In the genomic region with DNA sequence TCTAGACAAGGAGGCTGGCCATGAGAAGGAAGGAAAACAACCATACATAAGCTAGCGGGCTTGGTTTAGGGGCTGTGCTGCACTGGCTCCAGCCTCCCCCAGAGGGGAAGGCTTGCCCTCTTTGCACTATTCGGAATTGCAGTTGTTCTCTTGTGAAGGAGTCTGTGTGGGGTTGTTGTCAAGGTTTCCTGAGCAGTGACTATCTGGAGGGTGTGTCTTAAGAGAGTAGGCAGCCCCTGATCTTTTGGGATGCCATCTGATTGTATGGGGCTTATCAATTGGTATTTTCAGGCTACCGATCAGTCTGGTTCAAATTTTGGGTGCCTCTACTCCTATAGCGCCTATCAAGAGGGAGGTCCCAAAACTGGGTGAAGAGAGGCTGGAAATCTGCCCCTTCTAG, we compare ENCODE assay signal across 8 mouse cellular contexts. TPM values are rescaled to one million over a fixed set of nuclear protein-coding genes. Genes with fewer than 3 reads are reported as not detected.
A peak's percentile ranks its signal among the peaks of the same experiment; 100 is the strongest.
DNase-seq lines count a peak whose midpoint lies in the region; ATAC-seq and TF ChIP-seq lines count a peak whose summit lies in the region.

No protein-coding gene starts in this region.

- WGBS in heart, embryonic 16.5 days = 22% methylated on average over 4 of the region's 4 CpGs
- 51% methylated on average over 4 of the region's 4 CpGs for WGBS in forebrain, embryonic 14.5 days
- 10% methylated on average over 4 of the region's 4 CpGs for WGBS in midbrain, embryonic 10.5 days

- peak overlapping the region; percentile 87 for H3K27ac ChIP-seq in heart, embryonic 16.5 days (ENCODE audit: low read length)
- H3K27ac ChIP-seq in ES-E14 (ENCODE audit: insufficient read depth, low read depth, low read length, poor library complexity, severe bottlenecking) = peak overlapping the region; percentile 97; the same call in 1 of the 2 replicates
- H3K27ac ChIP-seq in forebrain, embryonic 14.5 days (ENCODE audit: low read depth, low read length) = peak overlapping the region; percentile 85
- H3K27ac ChIP-seq in midbrain, embryonic 10.5 days (replicated peaks) = peak overlapping the region; percentile 89

- H3K4me3 ChIP-seq in heart, embryonic 16.5 days (ENCODE audit: low read length) = peak overlapping the region; percentile 17
- H3K4me3 ChIP-seq in ES-E14 (ENCODE audit: insufficient read depth in 1 of 2, low read depth in 1 of 2, low read length in 2 of 2, poor library complexity in 1 of 2, severe bottlenecking in 1 of 2) = peak overlapping the region; percentile 81 to 95
- H3K4me3 ChIP-seq in forebrain, embryonic 14.5 days (ENCODE audit: low read depth, low read length) = no peak overlapping the region
- H3K4me3 ChIP-seq in midbrain, embryonic 10.5 days = peak overlapping the region; percentile 46

- no peaks in the 10 kb centered on the region for H3K9me3 ChIP-seq in heart, embryonic 16.5 days (replicated peaks; ENCODE audit: control insufficient read depth, low read length)
- no peaks in the 10 kb centered on the region for H3K9me3 ChIP-seq in ES-E14 (ENCODE audit: control insufficient read depth, insufficient read depth, low read depth, low read length)
- no peaks in the 10 kb centered on the region for H3K9me3 ChIP-seq in forebrain, embryonic 14.5 days (replicated peaks; ENCODE audit: control insufficient read depth, low read length)
- no peaks in the 10 kb centered on the region for H3K9me3 ChIP-seq in midbrain, embryonic 10.5 days (replicated peaks)

- DNase-seq in heart, postnatal 14 days = no peak
- DNase-seq in ES-E14 (ENCODE audit: low read depth, low spot score) = no peak
- no peak for DNase-seq in forebrain, embryonic 14.5 days (ENCODE audit: low spot score)
- DNase-seq in midbrain, embryonic 10.5 days (ENCODE audit: low spot score) = peak; percentile 35
- no peak for DNase-seq in adrenal gland, postnatal 10 days
- no peak for DNase-seq in frontal cortex, postnatal 25 days (ENCODE audit: low spot score in 2 of 2)
- DNase-seq in yolk sac, embryonic 10.5 days (ENCODE audit: low spot score) = no peak

- H3K4me1 ChIP-seq in heart, embryonic 16.5 days (ENCODE audit: control insufficient read depth, insufficient read depth, low read length) = peaks cover 83% of the 10 kb centered on the region
- peaks cover 20 to 39% of the 10 kb centered on the region in 2 experiments for H3K4me1 ChIP-seq in ES-E14 (ENCODE audit: control insufficient read depth in 2 of 2, insufficient read depth in 2 of 2, low read length in 2 of 2, poor library complexity in 1 of 2)
- H3K4me1 ChIP-seq in forebrain, embryonic 14.5 days (ENCODE audit: control insufficient read depth, insufficient read depth, low read length) = peaks cover 81% of the 10 kb centered on the region
- H3K4me1 ChIP-seq in midbrain, embryonic 10.5 days = peaks cover 99% of the 10 kb centered on the region

- intact Hi-C loops in heart, postnatal 14 days (cut with DNase I) = no loop called here

- H3K27me3 ChIP-seq in heart, embryonic 16.5 days (ENCODE audit: control insufficient read depth, insufficient read depth, low read length) = no peaks in the 10 kb centered on the region
- 0 out of 2 replicates have a peak, but pooled peaks cover 16% of the 10 kb centered on the region for H3K27me3 ChIP-seq in forebrain, embryonic 14.5 days (replicated peaks; ENCODE audit: control insufficient read depth, insufficient read depth, low read length)
- peaks cover 49% of the 10 kb centered on the region for H3K27me3 ChIP-seq in midbrain, embryonic 10.5 days (ENCODE audit: low read depth, poor library complexity, severe bottlenecking)

- ATAC-seq in heart, embryonic 16.5 days (replicated peaks; ENCODE audit: extremely low read depth, insufficient read depth, low FRiP score) = no peak
- ATAC-seq in forebrain, embryonic 14.5 days = no peak

- H3K4me2 ChIP-seq in heart, embryonic 16.5 days (ENCODE audit: low read depth, low read length) = peak overlapping the region; percentile 60
- H3K4me2 ChIP-seq in forebrain, embryonic 14.5 days (ENCODE audit: low read length) = peak overlapping the region; percentile 42

- peak overlapping the region; percentile 22; the same call in 1 of the 2 replicates for H3K9ac ChIP-seq in heart, embryonic 16.5 days (ENCODE audit: low read length)
- H3K9ac ChIP-seq in ES-E14 (ENCODE audit: insufficient read depth, low read depth, low read length, poor library complexity, severe bottlenecking) = peak overlapping the region; percentile 4; the same call in 1 of the 2 replicates
- peak overlapping the region; percentile 25 for H3K9ac ChIP-seq in forebrain, embryonic 14.5 days (ENCODE audit: low read length)

- in situ Hi-C loops in ES-E14 (cut with MboI; ENCODE audit: low sequenced_read_pairs in 2 of 2, unreplicated experiment in 2 of 2) = no loop called here

- no peaks in the 10 kb centered on the region for H3K36me3 ChIP-seq in heart, embryonic 16.5 days (ENCODE audit: control insufficient read depth, insufficient read depth)
- H3K36me3 ChIP-seq in ES-E14 (ENCODE audit: control insufficient read depth, insufficient read depth, low read length, poor library complexity, severe bottlenecking) = peaks cover 11% of the 10 kb centered on the region; the same call in 1 of the 2 replicates
- H3K36me3 ChIP-seq in forebrain, embryonic 14.5 days (ENCODE audit: control insufficient read depth, insufficient read depth, low read length) = no peaks in the 10 kb centered on the region
- H3K36me3 ChIP-seq in midbrain, embryonic 10.5 days = peaks cover 2% of the 10 kb centered on the region; the same call in 1 of the 2 replicates

TF ChIP-seq in ES-E14, 5 proteins besides CTCF, POLR2A, EP300 and RAD21:
- TF ChIP-seq HCFC1 (IDR thresholded peaks at IDR 0.05; ENCODE audit: borderline replicate concordance, insufficient read depth, low read length) = no peak
- TF ChIP-seq CHD2 (IDR thresholded peaks at IDR 0.05; ENCODE audit: low read depth, low read length) = no peak
- no peak for TF ChIP-seq ZNF384 (IDR thresholded peaks at IDR 0.05; ENCODE audit: low read depth, low read length)
- no peak for TF ChIP-seq MAFK (IDR thresholded peaks at IDR 0.05; ENCODE audit: insufficient read depth, low read depth, low read length)
- TF ChIP-seq ZC3H11A (IDR thresholded peaks at IDR 0.05; ENCODE audit: borderline replicate concordance, low read depth, low read length) = no peak

RNA-seq across cellular contexts. Expression of a gene that starts 31.2 kb away (rescaled TPM):
- polyA plus RNA-seq in heart, embryonic 16.5 days (2015; fragmentation: Nextera tagmentation; extraction: Ambion mirVana) = 7.1 and 7.2 TPM in 2 replicates
- 10 to 100 TPM; 55.2 to 59.1 TPM for total RNA-seq in heart, postnatal 14 days (2021)
- 61.8 and 88.9 TPM in 2 replicates for total RNA-seq in ES-E14 (2012; rRNA removed)
- 8.6 and 12.2 TPM in 2 replicates for polyA plus RNA-seq in forebrain, embryonic 14.5 days (2014; fragmentation: Nextera tagmentation; extraction: Ambion mirVana)
- polyA plus RNA-seq in midbrain, embryonic 10.5 days (2016; fragmentation: Nextera tagmentation; extraction: Ambion mirVana) = 5.7 and 5.8 TPM in 2 replicates
- 10 to 100 TPM; 50.8 to 74.3 TPM for total RNA-seq in adrenal gland, postnatal 10 days (2021)
